Mouse (Mus musculus) gastrocnemius, adult 18-20 months (tissue): ENCODE results near the gene Depdc1a. TPM values are rescaled to one million over a fixed set of nuclear protein-coding genes. Genes with fewer than 3 reads are reported as not detected.
"Not testable (repeated sequence)": the region's sequence is repeated elsewhere in the genome, so short reads cannot be mapped to it uniquely, and the experiment has no call there.

Source experiments
- DNase-seq: peaks from one replicate; pipeline ENCODE4 v3.0.0; 2021; ENCODE audit warnings: low spot score
- long read RNA-seq, 2 experiments: library from polyadenylated mRNA; stranded (forward); transcript quantifications; one replicate each; pipeline ENCODE4 v2.0.0; 2021
- total RNA-seq, 2 experiments: library from RNA; stranded (reverse); gene quantifications; 2 replicates each; pipeline ENCODE4 v1.2.3; 2021

Gene Depdc1a
- not detected for total RNA-seq
- long read RNA-seq, experiment 1: 0 reads
- long read RNA-seq, experiment 2: 0 reads

- peak; percentile 80 for DNase-seq
Observed at GRCm38 (mm10) chr3:159495243-159495801, at the start of gene Depdc1a. Gene Depdc1a (plus strand): TSS chr3:159495433.

GRCm38 (mm10) chr3:159470059-159470458 is 25.2 kb upstream of the Depdc1a start:
- DNase-seq: no peak

- no peak for DNase-seq
Observed at GRCm38 (mm10) chr3:159475465-159475864, 19.8 kb upstream of the Depdc1a start.

- no peak for DNase-seq
Observed at GRCm38 (mm10) chr3:159477250-159477962, 17.8 kb upstream of the Depdc1a start.

GRCm38 (mm10) chr3:159494709-159495108 is 524 bp upstream of the Depdc1a start:
- not testable (repeated sequence) for DNase-seq

- no peak for DNase-seq
Observed at GRCm38 (mm10) chr3:159508899-159509298, 13.7 kb downstream of the Depdc1a start.

- DNase-seq: no peak
Observed at GRCm38 (mm10) chr3:159528563-159528962, 33.3 kb downstream of the Depdc1a start.

- DNase-seq: no peak
Observed at GRCm38 (mm10) chr3:159548303-159548702, 53.1 kb downstream of the Depdc1a start.

GRCm38 (mm10) chr3:159550224-159550623 is 55.0 kb downstream of the Depdc1a start:
- DNase-seq: no peak

Other genes starting within 250 kb of the Depdc1a start
- not detected for gene Rpe65, start 103.7 kb downstream of the Depdc1a start, total RNA-seq